Mouse (Mus musculus) left cerebral cortex, postnatal 4 days (tissue): ENCODE data around the gene Klf1. TPM values are rescaled to one million over a fixed set of nuclear protein-coding genes. Genes with fewer than 3 reads are reported as not detected.

ENCODE experiments used
- microRNA-seq: library from miRNA; unstranded; fragments of <30 nt; microRNA quantifications from one replicate; pipeline ENCODE4 v1.2.0, GENCODE M21; 2022
- total RNA-seq, 2 experiments: library from RNA; stranded (reverse); gene quantifications; 2 replicates each; pipeline ENCODE4 v1.2.3; 2021

The Klf1 gene
- total RNA-seq, 2 experiments from 2014 or later: 0.24 TPM; not detected in 1

Small RNAs within 50 kb of the gene (microRNA-seq; reads per million reads assigned to microRNA genes)
- gene Gm24197 (5.1 reads per million, percentile 11 among the genes with 10 or more reads in this experiment), gene Mir7069 (8.7 reads per million, percentile 23 among the genes with 10 or more reads in this experiment)

Other genes starting within 250 kb of the Klf1 start
- gene Ier2, start 239.1 kb upstream of the Klf1 start, total RNA-seq: 10 to 100 TPM; 10.2 to 10.7 TPM
- gene Trmt1, start 215.6 kb upstream of the Klf1 start, total RNA-seq: 100 to 1,000 TPM; 110 to 112 TPM
- gene Nacc1, start 214.1 kb upstream of the Klf1 start, total RNA-seq: 10 to 100 TPM; 68.4 to 72.1 TPM
- gene Lyl1, start 200.5 kb upstream of the Klf1 start, total RNA-seq: 1 to 10 TPM; 3.0 to 3.3 TPM
- gene G430095P16Rik, start 178.9 kb upstream of the Klf1 start, total RNA-seq: not detected
- gene Nfix, start 101.6 kb upstream of the Klf1 start, total RNA-seq: 100 to 1,000 TPM; 674 to 782 TPM
- 1 to 10 TPM; 4.9 to 5.5 TPM for gene Dand5, start 79.1 kb upstream of the Klf1 start, total RNA-seq
- gene Gadd45gip1, start 70.4 kb upstream of the Klf1 start, total RNA-seq: 10 to 100 TPM; 18.4 to 18.9 TPM
- 10 to 100 TPM; 44.1 to 49.7 TPM for gene Rad23a, start 61.3 kb upstream of the Klf1 start, total RNA-seq
- gene Calr, start 55.0 kb upstream of the Klf1 start, total RNA-seq: 100 to 1,000 TPM; 528 to 548 TPM
- gene Farsa, start 44.9 kb upstream of the Klf1 start, total RNA-seq: 10 to 100 TPM; 86.2 to 90.4 TPM
- gene Syce2, start 29.8 kb upstream of the Klf1 start, total RNA-seq: 10 to 100 TPM; 42.0 to 42.4 TPM
- 10 to 100 TPM; 30.8 to 32.7 TPM for gene Gcdh, start 8.0 kb upstream of the Klf1 start, total RNA-seq
- gene Dnase2a, start 6.6 kb downstream of the Klf1 start, total RNA-seq: 1 to 10 TPM; 2.8 to 4.1 TPM
- gene Mast1, start 35.4 kb downstream of the Klf1 start, total RNA-seq: 100 to 1,000 TPM; 195 to 210 TPM
- gene Rtbdn, start 45.1 kb downstream of the Klf1 start, total RNA-seq: 1 to 10 TPM; 6.7 to 8.3 TPM
- gene Gm49661, start 67.5 kb downstream of the Klf1 start, total RNA-seq: not detected
- gene Prdx2, start 67.7 kb downstream of the Klf1 start, total RNA-seq: 100 to 1,000 TPM; 665 to 681 TPM
- gene Rnaseh2a, start 67.8 kb downstream of the Klf1 start, total RNA-seq: 10 to 100 TPM; 41.1 to 42.1 TPM
- 10 to 100 TPM; 12.5 to 13.5 TPM for gene Junb, start 76.8 kb downstream of the Klf1 start, total RNA-seq
- gene Hook2, start 88.7 kb downstream of the Klf1 start, total RNA-seq: 10 to 100 TPM; 28.3 to 32.5 TPM
- not detected for gene Best2, start 112.6 kb downstream of the Klf1 start, total RNA-seq
- gene Asna1, start 123.4 kb downstream of the Klf1 start, total RNA-seq: 100 to 1,000 TPM; 106 to 107 TPM
- 100 to 1,000 TPM; 158 to 163 TPM for gene Trir, start 124.9 kb downstream of the Klf1 start, total RNA-seq
- gene Tnpo2, start 135.0 kb downstream of the Klf1 start, total RNA-seq: 100 to 1,000 TPM; 163 to 179 TPM
- 10 to 100 TPM; 79.0 to 80.0 TPM for gene Fbxw9, start 158.1 kb downstream of the Klf1 start, total RNA-seq
- not detected for gene Gm5741, start 166.1 kb downstream of the Klf1 start, total RNA-seq
- gene Dhps, start 169.8 kb downstream of the Klf1 start, total RNA-seq: 10 to 100 TPM; 79.9 to 82.3 TPM
- 10 to 100 TPM; 60.9 to 61.2 TPM for gene Wdr83os, start 178.8 kb downstream of the Klf1 start, total RNA-seq
- gene Wdr83, start 179.4 kb downstream of the Klf1 start, total RNA-seq: 10 to 100 TPM; 21.4 to 21.7 TPM
- gene Man2b1, start 181.3 kb downstream of the Klf1 start, total RNA-seq: 10 to 100 TPM; 25.2 to 26.5 TPM
- gene Zfp791, start 221.2 kb downstream of the Klf1 start, total RNA-seq: 1 to 10 TPM; 6.5 to 6.8 TPM
- gene Cks1brt, start 250.0 kb downstream of the Klf1 start, total RNA-seq: not detected